Comparison of ENCODE assay signal across 1 mouse cellular context in genomic region chr7:30094646-30095429, GRCm38 (mm10).
TF ChIP-seq lines count a peak whose summit lies in the region.

Zfp260 (plus strand) TSS chr7:30094777.

TF ChIP-seq in CH12.LX, 34 proteins besides CTCF, POLR2A, EP300 and RAD21 (continued from another document):
- TF ChIP-seq ZKSCAN1 (IDR thresholded peaks at IDR 0.05; ENCODE audit: borderline replicate concordance, low read depth, low read length) (no peak), USF1 (IDR thresholded peaks at IDR 0.05; ENCODE audit: low read depth, low read length) (no peak), CHD2 (IDR thresholded peaks at IDR 0.05; ENCODE audit: low read length) (peak; percentile 88), BHLHE40 (IDR thresholded peaks at IDR 0.05; ENCODE audit: low read depth, low read length) (no peak), ELF1 (IDR thresholded peaks at IDR 0.05; ENCODE audit: low read depth, low read length) (peak; percentile 63; the same call in 1 of the 2 replicates), MAFK (IDR thresholded peaks at IDR 0.05; ENCODE audit: insufficient replicate concordance, low read length) (0 out of 2 replicates have a peak, but pooled peaks have one; percentile 12), ZC3H11A (IDR thresholded peaks at IDR 0.05; ENCODE audit: low read depth, low read length) (no peak), HCFC1 (IDR thresholded peaks at IDR 0.05; ENCODE audit: low read depth, low read length) (peak; percentile 94), MEF2A (IDR thresholded peaks at IDR 0.05; ENCODE audit: borderline replicate concordance, low read depth, low read length) (no peak), PAX5 (IDR thresholded peaks at IDR 0.05; ENCODE audit: low read length) (no peak), RCOR1 (conservative IDR thresholded peaks at IDR 0.05; ENCODE audit: low read depth, low read length) (no peak), USF2 (conservative IDR thresholded peaks at IDR 0.05; ENCODE audit: low read depth, low read length) (no peak; the same call in 1 of the 2 replicates)
